Mouse (Mus musculus) urinary bladder, postnatal 25 days (tissue): ENCODE measurements around the gene Epor.

Source experiments
- DNase-seq: peaks from one replicate; pipeline ENCODE4 v3.0.0; 2022; ENCODE audit warnings: low spot score

Gene Epor

GRCm38 (mm10) chr9:21962416-21963059, 768 bp downstream of the Epor start:
- peak; percentile 47 for DNase-seq

GRCm38 (mm10) chr9:21962010-21962409, 1.3 kb downstream of the Epor start:
- no peak for DNase-seq

- no peak for DNase-seq
These were observed 1.8 kb downstream of the Epor start for GRCm38 (mm10) chr9:21961366-21961980.

- no peak for DNase-seq
These were observed 2.6 kb downstream of the Epor start for GRCm38 (mm10) chr9:21960558-21961208.

- DNase-seq = no peak
These were observed 3.2 kb downstream of the Epor start for GRCm38 (mm10) chr9:21960135-21960534.

GRCm38 (mm10) chr9:21959244-21959643, 4.1 kb downstream of the Epor start:
- no peak for DNase-seq

- no peak for DNase-seq
These were observed 4.9 kb downstream of the Epor start for GRCm38 (mm10) chr9:21958372-21958771.

- DNase-seq = peak; percentile 94
These were observed 7.6 kb downstream of the Epor start, which contains the start of gene Swsap1 for GRCm38 (mm10) chr9:21955570-21956281. Gene Swsap1 (plus strand): TSS chr9:21955755.

GRCm38 (mm10) chr9:21955225-21955569, 8.1 kb downstream of the Epor start:
- DNase-seq = no peak

GRCm38 (mm10) chr9:21954635-21955034, 8.7 kb downstream of the Epor start:
- DNase-seq = no peak

GRCm38 (mm10) chr9:21953600-21953999, 9.7 kb downstream of the Epor start:
- DNase-seq = no peak

GRCm38 (mm10) chr9:21951977-21952376, 11.3 kb downstream of the Epor start:
- DNase-seq = no peak

- DNase-seq = peak; percentile 75
These were observed 13.0 kb downstream of the Epor start for GRCm38 (mm10) chr9:21950322-21950721.

GRCm38 (mm10) chr9:21948790-21949189, 14.5 kb downstream of the Epor start:
- no peak for DNase-seq

GRCm38 (mm10) chr9:21948146-21948545, 15.2 kb downstream of the Epor start:
- no peak for DNase-seq

- DNase-seq = no peak
These were observed 15.7 kb downstream of the Epor start for GRCm38 (mm10) chr9:21947540-21948130.

GRCm38 (mm10) chr9:21944267-21944666, 19.0 kb downstream of the Epor start:
- no peak for DNase-seq

- DNase-seq = no peak
These were observed 19.7 kb downstream of the Epor start for GRCm38 (mm10) chr9:21943638-21944037.

- DNase-seq = no peak
These were observed 20.3 kb downstream of the Epor start for GRCm38 (mm10) chr9:21943046-21943445.

- no peak for DNase-seq
These were observed 25.0 kb downstream of the Epor start for GRCm38 (mm10) chr9:21938234-21938855.

GRCm38 (mm10) chr9:21937711-21938175, 25.6 kb downstream of the Epor start:
- DNase-seq = no peak
